Mouse (Mus musculus): Measurements from ENCODE around the gene Scn9a. TPM values are rescaled to one million over a fixed set of nuclear protein-coding genes. Genes with fewer than 3 reads are reported as not detected.
A peak's percentile ranks its signal among the peaks of the same experiment; 100 is the strongest.

Scn9a gene
- polyA plus RNA-seq, 1 experiment from 2014 or later: 5.5 TPM

DNA sequence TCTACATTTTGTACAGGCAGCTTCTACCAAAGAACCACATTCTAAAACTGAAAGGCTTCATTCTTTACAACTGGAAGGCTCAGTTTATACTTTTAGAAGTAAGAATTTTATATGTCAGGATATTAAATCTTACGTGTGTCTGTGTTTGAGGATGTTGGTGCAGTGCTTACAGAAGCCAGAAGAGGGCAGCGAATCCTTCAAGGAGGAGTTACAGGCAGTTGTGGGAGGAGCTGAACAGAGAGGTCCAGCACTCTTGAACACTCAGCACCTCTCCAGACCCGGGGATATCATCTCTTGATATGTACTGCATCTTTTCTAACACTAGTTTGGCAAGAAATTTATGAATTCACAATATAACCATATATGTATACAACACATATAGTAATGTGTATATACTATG, 114.8 kb downstream of the Scn9a start:
- Histone ChIP-seq H3K4me2 (replicated peaks) (no peak overlapping the region), H3K36me3 (no peaks in the 10 kb centered on the region), H3K4me1 (no peaks in the 10 kb centered on the region), H3K9me3 (no peaks in the 10 kb centered on the region), H3K4me3 (no peak overlapping the region), H3K27ac (replicated peaks) (no peak overlapping the region), H3K27me3 (no peaks in the 10 kb centered on the region), H3K9ac (replicated peaks) (no peak overlapping the region)
- ATAC-seq (replicated peaks): no peak
- WGBS: 74% methylated on average over 3 of the region's 3 CpGs

DNA sequence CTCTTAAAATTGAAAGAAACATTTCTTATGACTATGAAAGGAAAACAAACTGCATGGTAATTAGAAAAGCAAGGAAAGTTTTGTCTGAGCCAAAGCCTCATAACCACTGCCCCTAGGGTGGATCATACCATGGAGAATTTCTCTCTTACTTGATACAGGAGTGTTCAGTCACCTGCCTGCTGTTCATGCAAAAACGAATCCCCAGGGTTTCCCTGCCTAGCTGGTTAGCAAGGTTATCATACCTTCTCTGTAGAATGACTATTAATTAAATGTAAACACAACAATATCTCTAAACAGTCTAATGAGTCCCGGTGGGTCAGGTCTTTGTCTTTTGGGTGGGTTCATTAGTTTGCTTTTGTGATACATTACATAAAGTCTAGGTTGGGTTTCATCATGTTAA, 123.3 kb downstream of the Scn9a start:
- H3K27ac ChIP-seq (replicated peaks): no peak overlapping the region
- H3K4me3 ChIP-seq: no peak overlapping the region
- H3K4me2 ChIP-seq (replicated peaks): no peak overlapping the region
- no peaks in the 10 kb centered on the region for H3K27me3 ChIP-seq
- no peak overlapping the region for H3K9ac ChIP-seq (replicated peaks)
- 71% methylated on average over 2 of the region's 2 CpGs for WGBS
- H3K36me3 ChIP-seq: no peaks in the 10 kb centered on the region
- ATAC-seq (replicated peaks): no peak
- H3K4me1 ChIP-seq: no peaks in the 10 kb centered on the region
- no peaks in the 10 kb centered on the region for H3K9me3 ChIP-seq

DNA sequence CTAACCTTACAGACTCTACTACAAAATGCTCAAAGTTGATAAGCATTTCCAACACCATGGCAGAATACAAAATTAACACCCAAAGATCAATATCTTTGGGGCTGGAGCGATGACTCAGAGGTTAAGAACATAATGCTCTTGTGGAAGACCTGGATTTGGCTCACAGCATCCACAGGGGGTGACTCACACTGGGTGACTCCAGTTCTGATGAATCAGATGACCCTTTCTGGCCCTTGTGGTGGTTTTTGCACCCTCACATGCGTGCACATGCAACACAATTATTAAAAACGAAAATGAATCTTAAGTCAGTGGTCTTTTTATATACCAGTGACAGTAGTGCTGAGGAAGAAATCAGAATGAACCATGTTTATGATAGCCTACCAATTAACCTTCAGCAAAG, 126.7 kb downstream of the Scn9a start:
- H3K4me1 ChIP-seq: no peaks in the 10 kb centered on the region
- H3K27ac ChIP-seq (replicated peaks): no peak overlapping the region
- H3K36me3 ChIP-seq: no peaks in the 10 kb centered on the region
- no peaks in the 10 kb centered on the region for H3K9me3 ChIP-seq
- 85% methylated on average over 3 of the region's 3 CpGs for WGBS
- no peak for ATAC-seq (replicated peaks)
- no peak overlapping the region for H3K9ac ChIP-seq (replicated peaks)
- H3K27me3 ChIP-seq: no peaks in the 10 kb centered on the region
- H3K4me3 ChIP-seq: no peak overlapping the region
- H3K4me2 ChIP-seq (replicated peaks): no peak overlapping the region

DNA sequence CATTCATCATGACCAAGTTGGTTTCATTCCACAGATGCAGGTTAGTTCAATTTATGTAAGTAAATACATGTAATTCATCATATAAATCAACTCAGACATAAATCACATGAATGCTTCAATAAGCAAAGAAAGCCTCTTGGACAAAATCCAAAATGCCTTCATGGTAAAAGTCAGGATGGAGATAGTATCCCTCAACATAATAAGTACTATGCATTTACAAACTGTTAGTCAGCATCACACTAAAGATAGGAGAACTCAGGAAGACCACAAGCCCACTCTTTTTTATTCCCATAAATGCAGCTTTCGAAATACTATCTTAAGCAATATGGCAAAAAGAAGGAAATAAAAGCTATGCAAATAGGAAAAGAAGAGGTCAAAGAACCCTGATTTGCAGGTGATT, 127.1 kb downstream of the Scn9a start:
- H3K4me1 ChIP-seq: no peaks in the 10 kb centered on the region
- no peak overlapping the region for H3K9ac ChIP-seq (replicated peaks)
- WGBS: 94% methylated on average over 1 of the region's 1 CpGs
- H3K4me2 ChIP-seq (replicated peaks): no peak overlapping the region
- H3K4me3 ChIP-seq: no peak overlapping the region
- no peak overlapping the region for H3K27ac ChIP-seq (replicated peaks)
- H3K36me3 ChIP-seq: no peaks in the 10 kb centered on the region
- no peaks in the 10 kb centered on the region for H3K27me3 ChIP-seq
- ATAC-seq (replicated peaks): no peak
- H3K9me3 ChIP-seq: no peaks in the 10 kb centered on the region

DNA sequence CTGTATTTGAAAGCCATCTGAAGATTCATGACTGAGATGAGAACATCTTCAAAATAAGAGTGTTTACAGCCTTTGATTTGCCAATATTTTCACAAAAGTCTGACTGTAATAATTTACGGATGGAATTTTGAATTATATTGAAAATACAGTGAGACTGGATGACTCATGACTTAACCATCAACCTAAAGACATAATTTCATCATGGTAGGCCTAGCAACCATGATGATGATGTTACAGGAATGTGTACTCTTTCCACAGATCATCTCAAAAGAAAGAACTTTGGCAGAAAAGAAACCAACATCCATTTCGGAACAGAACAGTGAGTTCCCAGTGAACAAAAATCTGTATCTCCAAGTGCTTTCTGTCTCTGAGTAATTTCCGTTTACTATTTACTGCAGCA, 132.6 kb downstream of the Scn9a start:
- H3K4me3 ChIP-seq: no peak overlapping the region
- no peak overlapping the region for H3K4me2 ChIP-seq (replicated peaks)
- H3K27ac ChIP-seq (replicated peaks): no peak overlapping the region
- 80% methylated on average over 3 of the region's 3 CpGs for WGBS
- H3K36me3 ChIP-seq: no peaks in the 10 kb centered on the region
- no peaks in the 10 kb centered on the region for H3K9me3 ChIP-seq
- no peaks in the 10 kb centered on the region for H3K27me3 ChIP-seq
- no peak for ATAC-seq (replicated peaks)
- H3K4me1 ChIP-seq: no peaks in the 10 kb centered on the region
- H3K9ac ChIP-seq (replicated peaks): no peak overlapping the region

DNA sequence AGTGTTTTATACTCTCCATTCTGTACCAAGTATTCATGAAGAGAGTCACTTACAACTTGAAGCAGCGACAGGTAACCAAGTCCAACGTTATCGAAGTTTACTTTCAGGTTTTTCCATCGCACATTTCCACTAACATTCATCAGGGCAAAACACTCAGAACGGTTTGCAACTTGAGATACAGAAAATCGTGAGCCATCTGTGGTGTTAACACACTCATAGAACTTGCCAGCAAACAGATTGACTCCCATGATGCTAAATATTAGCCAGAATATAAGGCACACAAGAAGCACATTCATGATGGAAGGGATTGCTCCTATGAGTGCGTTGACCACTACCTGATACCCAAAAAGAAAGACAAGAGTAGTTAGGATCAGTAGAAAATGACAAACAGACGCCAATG, 140.2 kb downstream of the Scn9a start:
- Histone ChIP-seq H3K36me3 (no peaks in the 10 kb centered on the region), H3K4me2 (replicated peaks) (no peak overlapping the region), H3K9ac (replicated peaks) (no peak overlapping the region), H3K9me3 (no peaks in the 10 kb centered on the region), H3K4me1 (no peaks in the 10 kb centered on the region), H3K27me3 (no peaks in the 10 kb centered on the region), H3K27ac (replicated peaks) (no peak overlapping the region), H3K4me3 (no peak overlapping the region)
- ATAC-seq (replicated peaks): no peak
- WGBS: 75% methylated on average over 8 of the region's 8 CpGs

DNA sequence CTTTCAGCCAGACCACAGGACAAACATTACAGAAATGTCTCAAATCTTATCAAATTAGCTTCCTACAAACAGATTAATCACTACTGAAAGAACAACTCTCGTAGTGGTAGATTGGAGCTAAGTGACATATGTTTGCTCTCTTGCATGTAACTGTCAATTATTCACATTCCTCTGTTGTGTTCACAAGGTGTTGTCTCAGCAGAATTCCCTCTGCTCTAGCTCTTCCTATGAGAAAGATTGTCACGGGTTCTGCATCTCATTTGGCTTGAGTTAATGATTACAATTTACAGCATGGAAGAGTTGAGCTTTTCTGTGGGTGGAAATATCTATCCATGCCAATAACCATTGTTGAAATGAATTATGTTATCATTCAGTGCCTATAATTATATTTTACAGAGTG, 156.4 kb downstream of the Scn9a start:
- no peaks in the 10 kb centered on the region for H3K27me3 ChIP-seq
- WGBS: 65% methylated on average over 2 of the region's 2 CpGs

DNA sequence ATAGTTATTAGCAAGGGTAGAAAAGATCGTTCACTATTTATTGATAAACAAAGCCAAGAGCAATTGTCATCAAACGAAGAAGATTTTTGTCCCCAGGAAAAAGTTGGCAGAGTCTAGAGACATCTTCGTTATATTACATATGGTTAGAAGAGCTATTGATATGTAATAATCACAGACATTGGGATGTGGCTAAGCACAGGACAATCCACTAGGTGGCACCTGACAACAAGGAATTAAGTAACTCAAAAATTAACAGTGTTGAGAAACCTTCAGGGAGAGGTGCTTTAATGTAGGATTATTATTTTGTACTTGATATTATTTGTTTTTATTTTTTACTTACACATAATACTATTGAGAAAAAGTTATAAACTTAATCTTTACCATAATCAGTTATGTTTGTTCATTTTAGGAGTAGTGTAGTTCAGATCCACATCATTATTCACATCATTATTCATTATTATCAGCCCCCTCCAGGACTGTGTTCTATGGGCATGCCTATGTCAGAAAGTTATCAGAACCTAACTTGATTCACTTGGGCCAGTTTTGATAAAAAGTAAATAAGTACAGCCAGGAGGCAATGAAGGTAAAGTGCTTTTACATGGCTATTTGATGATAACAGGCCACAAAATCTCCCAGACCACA, 161.5 kb downstream of the Scn9a start:
- WGBS: 52% methylated on average over 3 of the region's 3 CpGs
- no peaks in the 10 kb centered on the region for H3K9me3 ChIP-seq
- H3K9ac ChIP-seq (replicated peaks): no peak overlapping the region
- peak; percentile 88 for ATAC-seq (replicated peaks)
- H3K4me1 ChIP-seq: no peaks in the 10 kb centered on the region
- H3K27ac ChIP-seq (replicated peaks): no peak overlapping the region
- no peaks in the 10 kb centered on the region for H3K36me3 ChIP-seq
- H3K4me2 ChIP-seq (replicated peaks): no peak overlapping the region
- H3K27me3 ChIP-seq: no peaks in the 10 kb centered on the region
- no peak overlapping the region for H3K4me3 ChIP-seq

More for the DNA sequence above, 156.4 kb downstream of the Scn9a start:
- Histone ChIP-seq H3K4me3 (no peak overlapping the region), H3K4me1 (no peaks in the 10 kb centered on the region), H3K4me2 (replicated peaks) (no peak overlapping the region), H3K36me3 (no peaks in the 10 kb centered on the region), H3K9ac (replicated peaks) (no peak overlapping the region), H3K9me3 (no peaks in the 10 kb centered on the region), H3K27ac (replicated peaks) (no peak overlapping the region)
- ATAC-seq (replicated peaks): no peak

DNA sequence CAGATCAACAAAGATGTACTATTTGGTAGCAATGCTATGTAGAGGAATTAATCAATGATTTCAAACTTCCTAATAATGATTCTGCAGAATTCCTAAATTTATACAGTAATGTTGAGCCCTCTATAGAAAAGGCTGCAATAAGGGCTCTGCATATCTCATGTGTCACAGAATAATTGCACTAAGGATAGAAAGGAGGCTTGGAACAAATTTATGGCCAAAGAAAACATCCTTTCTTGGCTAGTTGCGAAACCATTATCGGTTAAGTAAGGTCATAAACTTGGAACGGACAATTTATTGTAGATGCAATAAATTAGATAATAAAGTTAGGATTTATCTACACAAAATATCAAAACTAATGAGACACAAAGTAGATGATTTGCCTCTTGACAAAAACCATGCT, 169.3 kb downstream of the Scn9a start:
- 96% methylated on average over 3 of the region's 3 CpGs for whole genome bisulfite sequencing

DNA sequence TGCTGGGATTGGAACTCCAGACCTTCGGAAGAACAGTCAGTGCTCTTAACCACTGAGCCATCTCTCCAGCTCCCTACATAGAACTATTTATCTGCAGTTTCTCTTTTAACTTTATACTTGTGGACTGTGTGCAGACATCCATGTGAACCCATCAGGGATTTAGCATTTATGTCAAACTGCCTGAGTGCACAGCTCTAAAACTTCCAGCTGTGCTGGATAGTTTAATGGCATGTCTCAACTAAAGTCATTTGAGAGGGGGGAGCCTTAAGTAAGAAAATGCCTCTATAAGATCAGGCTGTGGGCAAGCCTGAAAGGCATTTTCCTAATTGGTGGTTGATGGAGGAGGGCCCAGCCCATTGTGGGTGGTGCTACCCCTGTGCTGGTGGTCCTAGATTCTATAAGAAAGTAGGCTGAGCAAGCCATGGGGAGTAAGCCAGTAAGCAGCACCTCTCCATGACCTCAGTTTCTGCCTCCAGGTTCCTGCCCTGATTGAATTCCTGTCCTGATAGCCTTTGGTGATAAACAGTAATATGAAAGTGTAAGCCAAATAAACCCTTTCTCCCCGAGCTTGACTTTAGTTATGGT, 169.8 kb downstream of the Scn9a start:
- Histone ChIP-seq H3K9me3 (no peaks in the 10 kb centered on the region), H3K4me3 (no peak overlapping the region), H3K36me3 (no peaks in the 10 kb centered on the region), H3K27ac (replicated peaks) (no peak overlapping the region), H3K4me1 (no peaks in the 10 kb centered on the region), H3K27me3 (no peaks in the 10 kb centered on the region), H3K4me2 (replicated peaks) (no peak overlapping the region), H3K9ac (replicated peaks) (no peak overlapping the region)
- WGBS: 91% methylated on average over 2 of the region's 2 CpGs
- no peak for ATAC-seq (replicated peaks)

More for the DNA sequence above, 169.3 kb downstream of the Scn9a start:
- no peak for ATAC-seq (replicated peaks)
- Histone ChIP-seq H3K9me3 (no peaks in the 10 kb centered on the region), H3K4me3 (no peak overlapping the region), H3K27me3 (no peaks in the 10 kb centered on the region), H3K4me2 (replicated peaks) (no peak overlapping the region), H3K4me1 (no peaks in the 10 kb centered on the region), H3K36me3 (no peaks in the 10 kb centered on the region), H3K9ac (replicated peaks) (no peak overlapping the region), H3K27ac (replicated peaks) (no peak overlapping the region)

DNA sequence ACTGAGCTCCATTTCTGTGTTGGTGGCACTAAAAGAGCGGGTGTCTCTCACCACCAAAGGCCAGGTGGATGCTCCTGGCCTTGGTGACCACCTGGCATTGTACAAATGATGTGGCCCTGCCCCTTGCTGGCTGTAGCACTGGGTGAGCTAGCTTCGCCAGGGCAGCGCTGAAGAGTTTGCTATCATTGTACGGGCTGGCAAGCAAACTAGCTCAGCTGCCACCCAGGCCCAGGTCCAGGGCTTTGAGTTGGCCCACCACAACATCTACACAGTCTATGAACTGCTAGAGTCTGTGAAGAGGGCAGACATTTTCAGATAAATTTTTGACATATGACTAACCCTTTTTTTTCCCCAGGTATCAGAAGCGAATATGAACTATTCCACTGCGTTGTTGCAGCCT, 170.8 kb downstream of the Scn9a start:
- Histone ChIP-seq H3K9ac (replicated peaks) (no peak overlapping the region), H3K4me1 (no peaks in the 10 kb centered on the region), H3K4me2 (replicated peaks) (no peak overlapping the region), H3K36me3 (no peaks in the 10 kb centered on the region), H3K9me3 (no peaks in the 10 kb centered on the region), H3K27ac (replicated peaks) (no peak overlapping the region), H3K27me3 (no peaks in the 10 kb centered on the region), H3K4me3 (no peak overlapping the region)
- ATAC-seq (replicated peaks): no peak
- 95% methylated on average over 6 of the region's 6 CpGs for WGBS

DNA sequence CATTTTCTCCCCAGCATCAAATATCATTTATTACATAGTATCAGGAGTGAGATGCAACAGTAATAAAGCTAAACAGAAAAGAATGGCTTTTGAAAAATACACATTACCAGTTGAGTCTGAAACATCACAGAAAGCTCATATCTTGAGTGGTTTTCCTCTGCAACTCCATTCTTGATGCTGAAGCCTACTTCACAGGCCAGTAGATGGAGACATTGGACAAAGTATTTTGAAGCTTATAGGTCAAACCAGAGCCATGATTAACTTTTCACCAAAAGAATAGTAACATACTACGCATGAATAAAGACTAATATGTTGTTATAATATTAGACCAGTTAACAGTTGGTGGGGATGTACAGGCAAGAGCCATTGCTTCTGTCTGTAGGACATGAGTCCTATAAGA, 172.3 kb downstream of the Scn9a start:
- H3K27ac ChIP-seq (replicated peaks): no peak overlapping the region
- H3K4me2 ChIP-seq (replicated peaks): no peak overlapping the region
- H3K4me1 ChIP-seq: no peaks in the 10 kb centered on the region
- no peak for ATAC-seq (replicated peaks)
- no peak overlapping the region for H3K4me3 ChIP-seq
- no peaks in the 10 kb centered on the region for H3K27me3 ChIP-seq
- H3K36me3 ChIP-seq: no peaks in the 10 kb centered on the region
- H3K9me3 ChIP-seq: no peaks in the 10 kb centered on the region
- WGBS: 90% methylated on average over 1 of the region's 1 CpGs
- H3K9ac ChIP-seq (replicated peaks): no peak overlapping the region

DNA sequence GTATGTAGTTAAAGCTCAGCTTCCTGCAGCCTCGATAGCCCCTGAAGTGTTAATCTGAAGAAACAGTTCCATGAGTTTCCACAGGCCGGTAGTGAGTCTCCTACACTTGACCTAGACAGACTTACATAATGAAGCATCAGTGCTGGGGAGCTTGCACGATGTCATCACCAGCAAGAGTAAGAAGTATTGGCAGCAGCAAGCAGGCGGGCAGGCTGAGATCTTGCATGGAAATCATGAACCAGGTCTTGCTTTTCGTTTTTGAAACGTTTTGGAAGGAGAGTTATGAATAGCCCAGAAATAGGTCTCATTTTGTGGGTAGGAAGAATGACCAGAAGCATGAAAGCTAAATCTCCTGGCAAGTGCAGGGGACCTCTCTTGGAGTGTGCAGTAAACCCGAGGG, 194.1 kb downstream of the Scn9a start, which contains the start of gene Scn1a:
TSS of gene Scn1a (minus strand) at position 130 of the 400 bp plus-strand sequence.
- 17% methylated on average over 7 of the region's 7 CpGs for WGBS
- peak within 1 kb of the TSS; percentile 57 for H3K4me2 ChIP-seq (replicated peaks)
- ATAC-seq (replicated peaks): peak; percentile 53; the same call in 1 of the 2 replicates
- no peaks in the 10 kb centered on the region for H3K27me3 ChIP-seq
- peaks cover 9% of the 10 kb centered on the region for H3K4me1 ChIP-seq
- H3K36me3 ChIP-seq: no peaks in the 10 kb centered on the region
- H3K4me3 ChIP-seq: peak within 1 kb of the TSS; percentile 38
- no peaks in the 10 kb centered on the region for H3K9me3 ChIP-seq
- no peak within 1 kb of the TSS for H3K27ac ChIP-seq (replicated peaks)
- peak within 1 kb of the TSS; percentile 37 for H3K9ac ChIP-seq (replicated peaks)

Data from forebrain, embryonic 15.5 days (tissue).